Mouse (Mus musculus) bone marrow, adult 2 months (tissue): ENCODE data around the gene Stum. TPM values are rescaled to one million over a fixed set of nuclear protein-coding genes. Genes with fewer than 3 reads are reported as not detected.

Source experiments
- H3K27ac ChIP-seq: fragments of 200-500 bp; 2 replicates; pipeline ENCODE4 v1.5.1; 2012; ENCODE audit warnings: low read depth, mild to moderate bottlenecking, control low read depth, inconsistent platforms, low read length; ENCODE audit not compliant: control insufficient read depth, poor library complexity, insufficient read depth
- H3K4me1 ChIP-seq: fragments of 200-500 bp; 2 replicates; pipeline ENCODE4 v1.6.1; 2011; ENCODE audit warnings: low read length; ENCODE audit not compliant: control insufficient read depth, insufficient read depth
- H3K4me3 ChIP-seq: fragments of 200-500 bp; replicated peaks from 2 replicates; pipeline ENCODE3; 2011; ENCODE audit warnings: mild to moderate bottlenecking, low read depth, low read length, control low read depth; ENCODE audit not compliant: control insufficient read depth
- CTCF ChIP-seq: fragments of 200-500 bp; IDR thresholded peaks from 2 replicates; pipeline ENCODE4 v1.5.1; 2011; ENCODE audit warnings: low read length, control low read depth; ENCODE audit not compliant: control insufficient read depth, insufficient read depth
- POLR2A ChIP-seq: fragments of 200-500 bp; IDR thresholded peaks from 2 replicates; pipeline ENCODE4 v1.6.1; 2011; ENCODE audit warnings: low read depth, mild to moderate bottlenecking, control low read depth, low read length, borderline replicate concordance; ENCODE audit not compliant: control insufficient read depth
- WGBS: fragments of 180-500 bp; shearing (Covaris S2); methylation state at CpG from one replicate; pipeline ENCODE4 v1.1.7; 2018; 5-methylcytosine and 5-hydroxymethylcytosine counted together
- polyA plus RNA-seq: library from polyadenylated mRNA; stranded (reverse); fragments of >200 nt; gene quantifications from 2 replicates; pipeline ENCODE4 v1.2.4, GENCODE M21; 2011; ENCODE audit warnings: low replicate concordance; ENCODE audit not compliant: missing spikeins, insufficient read depth, insufficient read length

Gene Stum
- polyA plus RNA-seq, 1 experiment = not detected

DNA sequence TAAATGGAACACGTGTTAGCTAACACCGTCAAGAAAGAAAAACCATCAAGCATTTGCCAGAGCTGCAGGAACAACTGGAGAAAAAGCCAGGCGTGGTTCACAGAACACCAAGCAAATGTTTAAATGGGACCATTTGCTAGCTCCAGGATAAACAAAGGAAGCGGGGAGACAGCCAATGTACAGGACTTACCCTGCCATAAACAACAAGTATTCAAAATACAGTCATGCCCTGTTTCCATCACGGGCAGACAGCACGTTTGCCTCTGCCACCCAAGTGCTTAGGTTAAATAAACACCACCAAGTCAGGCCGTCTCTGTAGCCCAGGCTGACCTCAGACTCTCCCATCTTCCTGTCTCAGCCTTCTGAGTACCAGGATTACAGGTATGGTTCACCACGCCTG lies 35.1 kb upstream of the Stum start:
- Histone ChIP-seq H3K4me1 (no peaks in the 10 kb centered on the region; the same call in 1 of the 2 replicates), H3K27ac (no peak overlapping the region), H3K4me3 (no peak overlapping the region)
- WGBS = 83% methylated on average over 8 of the region's 8 CpGs
- TF ChIP-seq CTCF (no peak), POLR2A (no peak)

DNA sequence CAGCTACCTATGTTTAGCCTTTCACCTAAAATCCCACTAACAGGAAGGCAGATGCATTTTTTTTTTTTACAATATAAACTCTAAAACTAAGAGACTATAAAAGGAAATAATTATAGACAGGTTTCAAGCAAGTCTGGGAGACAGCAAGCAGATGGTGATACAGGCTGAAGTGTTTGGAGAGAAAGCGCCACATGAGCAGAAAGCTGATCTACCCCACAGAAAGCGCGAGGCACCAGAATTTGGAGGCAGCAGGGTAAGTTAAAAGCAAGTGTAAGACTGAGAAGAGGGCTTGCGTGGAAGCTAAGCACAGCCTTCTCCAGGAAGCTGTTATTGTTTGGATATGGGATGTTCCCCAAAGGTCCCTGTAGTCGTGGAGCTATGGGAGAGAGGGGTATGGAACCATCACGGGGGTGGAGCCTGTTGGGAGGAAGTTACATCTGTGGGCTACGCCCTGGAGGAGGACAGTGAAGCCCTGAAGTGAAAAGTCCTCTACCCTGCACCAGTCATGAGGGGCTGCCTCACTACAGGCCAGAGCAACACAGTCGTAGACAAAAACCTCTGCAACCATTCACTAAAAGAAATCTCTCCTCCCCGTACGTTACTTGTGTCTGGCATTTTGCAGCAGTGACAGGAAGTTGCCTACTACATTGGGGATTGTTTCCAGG lies 34.2 kb upstream of the Stum start:
- Histone ChIP-seq H3K27ac (no peak overlapping the region), H3K4me1 (no peaks in the 10 kb centered on the region; the same call in 1 of the 2 replicates), H3K4me3 (no peak overlapping the region)
- WGBS = 51% methylated on average over 10 of the region's 10 CpGs
- TF ChIP-seq POLR2A (no peak), CTCF (no peak)

DNA sequence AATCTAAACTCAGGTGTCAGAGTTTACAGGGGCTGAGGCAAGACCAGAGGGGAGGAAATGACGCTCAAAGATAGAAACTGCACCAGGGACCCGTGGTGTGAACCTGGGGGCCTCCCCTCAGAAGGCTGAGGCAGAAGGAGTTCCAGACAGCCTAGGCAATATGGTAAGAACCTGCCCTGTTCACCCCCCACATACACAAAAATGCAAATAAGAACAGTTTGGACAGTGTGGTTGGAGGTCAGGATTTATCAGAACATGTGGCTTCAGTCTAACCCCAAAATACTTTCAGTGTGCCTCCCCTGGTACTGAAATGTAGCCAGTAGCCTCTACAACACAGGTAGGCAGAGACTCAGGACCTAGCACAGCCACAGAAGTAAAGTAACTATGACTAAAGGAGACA lies 30.8 kb upstream of the Stum start:
- H3K27ac ChIP-seq = no peak overlapping the region
- 47% methylated on average over 2 of the region's 2 CpGs for WGBS
- no peak for TF ChIP-seq POLR2A
- TF ChIP-seq CTCF = no peak
- H3K4me3 ChIP-seq = no peak overlapping the region
- peaks cover 2% of the 10 kb centered on the region; the same call in 1 of the 2 replicates for H3K4me1 ChIP-seq

DNA sequence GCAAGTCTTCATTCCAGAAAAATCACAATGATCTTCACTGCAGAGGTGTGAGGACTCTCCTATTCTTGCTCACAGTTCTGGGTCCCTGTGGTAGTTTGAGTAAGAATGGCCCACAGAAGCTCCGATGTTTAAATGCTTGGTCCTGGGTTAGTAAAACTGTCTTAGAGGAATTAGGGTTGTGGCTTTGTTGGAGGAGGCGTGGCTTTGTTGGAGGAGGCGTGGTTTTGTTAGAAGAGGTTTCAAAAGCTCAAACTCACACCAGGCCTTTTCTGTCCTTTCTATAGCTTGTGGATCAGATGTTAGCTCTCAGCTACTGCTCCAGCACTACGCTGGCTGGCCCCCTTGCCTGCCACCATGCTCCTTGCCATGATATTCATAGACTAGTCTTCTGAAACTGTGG lies 27.6 kb upstream of the Stum start:
- 27% methylated on average over 4 of the region's 4 CpGs for WGBS
- Histone ChIP-seq H3K4me1 (peaks cover 2% of the 10 kb centered on the region; the same call in 1 of the 2 replicates), H3K4me3 (no peak overlapping the region), H3K27ac (no peak overlapping the region)
- TF ChIP-seq POLR2A = no peak
- TF ChIP-seq CTCF = no peak

DNA sequence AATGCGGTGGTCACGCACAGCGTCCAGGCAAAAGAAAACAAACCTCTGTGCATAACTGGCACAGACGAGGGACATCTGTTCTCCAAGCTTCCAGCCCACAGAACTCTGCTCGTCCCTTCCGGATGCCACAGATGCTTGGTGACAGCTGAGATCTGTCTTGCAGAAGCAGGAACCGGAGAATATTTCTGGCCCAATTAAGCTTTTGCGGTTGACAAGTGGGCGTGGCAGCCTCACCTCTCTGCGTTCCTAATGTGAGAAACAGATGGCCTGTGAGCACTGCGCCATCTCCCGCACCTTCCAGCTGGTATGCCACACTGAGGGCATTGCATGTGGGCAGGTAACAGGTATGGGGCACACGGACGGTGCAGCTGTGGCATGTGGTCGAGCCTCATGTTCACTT lies 27.1 kb upstream of the Stum start:
- H3K4me1 ChIP-seq = peaks cover 2% of the 10 kb centered on the region; the same call in 1 of the 2 replicates
- peak overlapping the region; percentile 18 for H3K4me3 ChIP-seq
- TF ChIP-seq CTCF = no peak
- TF ChIP-seq POLR2A = no peak
- 57% methylated on average over 15 of the region's 15 CpGs for WGBS
- no peak overlapping the region for H3K27ac ChIP-seq

DNA sequence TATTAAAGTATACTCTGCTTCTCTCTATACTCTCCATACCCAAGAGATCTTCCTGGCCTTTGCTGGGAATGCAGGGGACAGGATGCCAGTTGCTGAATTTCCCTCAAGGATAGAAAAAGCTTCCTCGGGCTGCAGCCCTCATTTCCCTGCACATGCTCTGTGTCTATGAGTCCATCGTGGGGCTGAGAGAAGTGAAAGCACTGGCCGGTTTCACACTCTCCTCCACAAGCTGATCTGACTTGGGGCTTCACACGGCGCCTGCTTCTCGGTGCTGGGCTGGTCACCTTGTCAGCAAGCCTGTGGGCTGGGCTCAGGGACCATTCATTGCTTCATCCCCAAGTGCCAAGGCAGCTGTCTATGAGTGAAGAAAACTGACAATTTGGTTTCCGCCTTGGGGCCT lies 25.4 kb upstream of the Stum start:
- no peak overlapping the region for H3K27ac ChIP-seq
- 54% methylated on average over 7 of the region's 7 CpGs for WGBS
- peaks cover 2% of the 10 kb centered on the region; the same call in 1 of the 2 replicates for H3K4me1 ChIP-seq
- no peak overlapping the region for H3K4me3 ChIP-seq
- TF ChIP-seq POLR2A = no peak
- no peak for TF ChIP-seq CTCF

DNA sequence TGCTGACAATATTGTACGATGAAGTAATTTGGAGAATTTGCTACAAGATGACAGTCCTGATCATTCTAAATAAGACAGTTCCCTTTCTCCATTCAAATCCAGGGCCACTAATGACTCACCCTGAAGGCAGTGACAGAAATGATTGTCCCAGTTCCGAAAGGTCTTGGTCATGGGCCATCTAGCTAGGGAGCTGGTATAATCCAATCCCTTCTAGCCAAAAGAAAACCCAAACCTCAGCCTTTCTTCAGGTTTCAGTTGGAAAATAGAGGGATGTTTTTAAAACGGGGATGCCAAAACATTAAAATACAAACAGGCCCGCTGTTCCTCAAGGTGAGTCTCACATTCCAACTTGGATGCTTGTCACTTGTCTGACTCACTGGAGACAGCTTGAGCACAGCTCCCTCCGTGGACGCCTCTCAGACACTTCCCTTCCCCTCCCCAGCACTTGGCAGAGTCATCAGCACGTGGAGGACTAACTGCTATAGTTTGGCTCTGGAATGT lies 24.0 kb upstream of the Stum start:
- Histone ChIP-seq H3K4me3 (no peak overlapping the region), H3K27ac (no peak overlapping the region), H3K4me1 (peaks cover 2% of the 10 kb centered on the region; the same call in 1 of the 2 replicates)
- TF ChIP-seq CTCF (no peak), POLR2A (no peak)
- WGBS = 67% methylated on average over 7 of the region's 7 CpGs

DNA sequence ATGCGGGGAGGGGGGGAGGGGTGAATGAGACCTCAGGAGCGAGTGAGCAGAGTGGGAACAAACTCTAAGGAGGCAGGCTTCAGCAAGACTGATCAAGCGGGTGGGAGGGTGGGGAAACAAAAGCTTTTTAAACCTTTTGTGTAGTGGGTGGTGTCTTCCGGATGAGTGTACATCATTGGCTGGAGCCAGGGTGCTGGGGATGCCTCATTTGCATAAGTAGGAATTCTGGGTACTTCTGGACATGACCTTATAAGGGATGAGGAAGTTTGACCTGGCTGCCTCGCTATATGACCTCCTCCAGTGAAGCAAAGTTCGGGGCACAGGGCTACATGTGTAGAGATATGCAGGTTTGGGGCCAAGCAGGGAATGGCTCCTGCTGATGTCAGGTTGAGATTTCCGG lies 23.0 kb upstream of the Stum start:
- WGBS = 81% methylated on average over 7 of the region's 7 CpGs
- H3K4me3 ChIP-seq = no peak overlapping the region
- H3K4me1 ChIP-seq = peaks cover 2% of the 10 kb centered on the region; the same call in 1 of the 2 replicates
- TF ChIP-seq CTCF (no peak), POLR2A (no peak)
- no peak overlapping the region for H3K27ac ChIP-seq
